Mouse (Mus musculus) mouse trophoblast stem cell (cell line): ENCODE data around the gene Ablim2.

Experiments used
- in situ Hi-C, 2 experiments: fragments of 300-500 bp; cut with MseI, MboI; formaldehyde crosslinking; loops; 2 replicates in 1 of 2; 3 replicates in 1 of 2; pipeline ENCODE4 v1.15.1; 2025

Ablim2 gene

DNA sequence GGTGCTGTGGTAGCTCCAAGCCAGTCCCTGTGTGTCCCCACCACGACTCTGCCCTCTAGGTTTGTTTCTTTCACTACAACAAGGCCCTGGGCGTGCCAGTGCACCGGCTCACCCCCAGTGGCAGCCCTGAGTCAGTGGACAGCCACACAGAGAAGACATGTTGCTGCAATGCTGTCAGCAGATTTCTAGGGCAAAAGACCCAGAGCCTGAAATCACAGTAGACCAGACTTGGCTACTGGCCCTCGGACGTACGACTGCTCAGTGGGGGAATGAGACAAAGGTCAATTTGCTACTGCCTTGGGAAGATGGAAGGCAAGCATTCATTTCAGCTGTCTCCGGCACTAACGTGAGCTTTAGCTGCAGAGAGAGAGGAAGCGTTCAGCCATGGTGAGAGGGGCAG, 124.7 kb downstream of the Ablim2 start:
- in situ Hi-C loops = loop anchor here in 1 of 2 experiments (5.0 kb wide), 1 partner anchor 90 kb away; no protein-coding TSS in a partner anchor

GRCm38 (mm10) chr5:35884262-35884661, 126.6 kb downstream of the Ablim2 start:
- in situ Hi-C loops = loop anchor here in 1 of 2 experiments (5.0 kb wide), 1 partner anchor 88 kb away; no protein-coding TSS in a partner anchor

DNA sequence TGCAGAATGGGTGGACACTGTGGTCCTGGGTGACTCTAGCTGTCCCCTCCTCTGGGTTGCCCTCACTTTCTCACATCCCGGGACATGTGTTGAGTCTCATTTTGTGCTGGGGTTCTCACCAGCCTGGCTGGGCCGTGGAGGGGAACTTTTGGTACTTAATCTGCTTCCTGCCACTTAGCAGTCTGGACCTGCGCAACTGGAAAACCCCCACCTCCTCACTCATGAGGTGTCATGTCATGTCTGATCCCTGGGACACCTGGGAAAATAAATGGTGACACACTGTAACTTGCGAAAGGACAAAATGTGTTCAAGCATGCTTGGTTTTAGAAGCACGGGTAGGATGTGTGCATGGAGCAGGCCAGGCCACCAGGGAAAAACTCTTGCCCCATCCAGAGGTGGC, 127.0 kb downstream of the Ablim2 start:
- in situ Hi-C loops = loop anchor here (5.0 kb wide), 2 partner anchors 88 to 93 kb away; no protein-coding TSS in a partner anchor

DNA sequence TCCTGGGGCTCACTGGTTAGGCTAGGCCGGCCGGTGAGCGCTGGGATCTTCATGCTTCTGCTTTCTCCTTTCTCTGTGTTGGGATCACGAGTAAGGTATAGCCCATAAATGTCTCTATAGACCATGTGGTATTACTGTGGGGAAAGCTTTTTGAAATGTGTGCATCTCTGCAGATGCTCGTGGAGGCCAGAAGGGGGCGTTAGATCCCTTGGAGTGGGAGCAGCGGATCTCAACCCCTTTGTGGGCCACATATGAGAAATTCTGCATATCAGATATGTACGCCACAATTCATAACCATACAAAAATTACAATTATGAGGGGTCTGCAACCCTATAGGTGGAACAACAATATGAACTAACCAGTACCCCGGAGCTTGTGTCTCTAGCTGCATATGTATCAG, 131.3 kb downstream of the Ablim2 start:
- in situ Hi-C loops = loop anchor here in 1 of 2 experiments (5.0 kb wide), 1 partner anchor 88 kb away; no protein-coding TSS in a partner anchor

GRCm38 (mm10) chr5:35889641-35890040, 132.0 kb downstream of the Ablim2 start:
- in situ Hi-C loops = loop anchor here in 1 of 2 experiments (5.0 kb wide), 1 partner anchor 88 kb away; no protein-coding TSS in a partner anchor

DNA sequence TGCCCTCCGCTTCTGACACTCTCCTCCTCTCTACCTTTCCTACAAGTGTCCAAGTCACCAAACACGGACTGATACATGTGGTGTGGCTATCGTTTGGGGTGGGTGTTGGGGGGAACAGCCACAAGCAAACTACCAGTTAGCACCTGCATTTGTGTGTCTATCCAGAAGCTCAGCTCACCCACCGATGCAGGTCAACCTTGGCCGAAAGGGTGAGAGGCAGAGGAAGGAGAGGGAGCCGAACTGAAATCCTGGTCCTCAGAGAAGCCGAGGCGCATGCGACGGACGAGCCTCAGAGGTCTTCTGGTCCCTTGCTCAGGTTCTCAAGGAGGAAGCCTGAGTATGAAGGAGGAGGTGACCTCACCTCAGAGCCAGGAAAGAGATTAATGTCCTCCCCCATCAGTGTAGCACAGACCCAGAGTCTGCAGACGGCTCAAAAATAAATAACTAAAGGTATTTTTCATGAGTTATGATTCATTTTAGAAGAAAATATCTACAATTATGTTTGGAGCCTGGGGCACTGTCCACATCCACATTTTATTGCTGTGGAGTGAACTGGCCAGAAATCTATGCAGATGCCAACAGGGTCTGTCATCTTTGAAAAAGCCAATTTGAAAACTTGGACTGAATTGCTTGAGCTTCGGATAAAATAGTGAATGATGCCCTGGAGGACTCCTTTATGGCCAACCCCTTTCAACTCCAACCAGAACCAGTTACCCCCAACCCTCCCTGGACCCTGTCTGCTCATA, 133.5 kb downstream of the Ablim2 start:
- in situ Hi-C loops = no loop called here

GRCm38 (mm10) chr5:35892363-35892762, 134.7 kb downstream of the Ablim2 start:
- in situ Hi-C loops = no loop called here

GRCm38 (mm10) chr5:35893093-35893804, 135.6 kb downstream of the Ablim2 start, which contains the start of gene Afap1:
Gene Afap1, plus strand, starts transcription at chr5:35893319.
- in situ Hi-C loops = no loop called here

DNA sequence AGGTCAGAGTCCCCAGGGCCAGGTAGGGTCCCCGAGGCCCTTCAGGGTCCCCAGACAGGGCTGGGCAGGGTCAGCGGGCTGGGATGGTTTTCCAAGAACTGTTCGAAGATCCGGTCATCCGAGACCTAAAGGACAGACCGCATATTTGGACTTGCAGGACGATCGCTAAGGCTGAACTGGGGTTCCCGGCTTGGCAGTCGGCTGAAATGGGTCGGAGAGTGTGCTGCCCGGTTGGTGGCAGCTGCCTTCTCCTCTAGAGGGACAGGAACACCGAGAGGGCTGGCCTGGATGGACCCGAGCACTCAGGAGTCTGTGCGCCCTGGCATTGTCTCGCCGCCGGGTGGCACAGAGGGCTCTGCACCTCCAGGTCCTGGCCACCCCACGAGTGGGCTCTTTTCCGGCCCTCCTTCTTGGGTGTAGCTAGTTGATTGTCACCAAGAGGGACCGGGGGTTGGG, 136.2 kb downstream of the Ablim2 start:
- in situ Hi-C loops = no loop called here

DNA sequence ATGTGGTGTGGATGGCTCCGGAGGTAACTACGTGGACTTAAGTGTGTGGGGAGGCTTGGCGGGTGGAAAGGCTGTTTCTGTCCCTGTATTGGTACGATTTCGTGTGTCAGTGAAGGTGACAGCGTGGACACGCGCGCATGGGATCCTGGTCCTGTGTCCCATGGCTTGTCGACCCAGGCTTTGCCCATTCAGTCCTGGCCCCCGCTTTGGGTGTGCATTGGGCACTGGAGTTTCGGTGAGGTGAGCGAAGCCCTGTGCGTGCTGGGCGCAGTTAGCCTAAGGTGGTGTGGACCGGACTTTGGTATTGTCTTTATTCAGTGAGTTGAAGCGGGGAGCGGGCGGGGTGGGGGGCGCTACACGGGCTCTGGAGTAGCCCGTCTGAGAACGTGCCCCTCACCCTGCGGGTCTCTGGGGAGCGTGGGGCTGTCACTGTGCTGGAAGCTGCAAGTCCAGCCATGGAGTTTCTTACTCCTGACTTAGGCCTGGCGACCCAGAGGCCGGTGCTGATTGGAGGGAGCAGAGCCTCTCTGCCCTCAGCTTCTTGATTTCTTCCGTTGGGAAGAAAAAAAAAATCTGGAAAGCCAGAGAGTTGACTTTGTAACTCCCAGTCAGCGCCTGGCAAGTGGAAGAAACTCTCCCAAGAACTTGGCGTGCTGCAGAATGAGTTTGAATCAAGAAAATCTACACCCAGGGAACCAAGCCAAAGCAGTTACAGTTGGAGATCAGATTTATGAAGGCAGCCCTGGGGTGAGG, 136.8 kb downstream of the Ablim2 start:
- in situ Hi-C loops = no loop called here

DNA sequence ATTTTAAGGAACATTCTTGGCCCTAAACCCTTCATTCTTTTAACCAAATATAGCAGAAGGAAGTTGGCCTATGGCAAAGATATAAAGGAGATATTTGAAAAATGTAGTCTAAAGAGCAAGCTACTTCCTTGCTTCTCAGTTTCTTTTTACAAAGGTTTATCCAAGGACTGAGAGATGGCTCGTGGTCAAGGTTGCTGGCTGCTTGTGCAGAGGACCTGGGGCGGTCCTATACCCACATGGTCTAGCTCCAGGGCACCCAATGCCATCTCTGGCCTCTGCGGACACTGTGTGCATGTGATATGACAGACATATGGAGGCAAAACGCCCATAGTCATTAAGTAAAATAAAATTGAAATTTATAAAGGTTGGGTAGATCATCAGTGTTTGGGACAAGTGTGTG, 138.2 kb downstream of the Ablim2 start:
- in situ Hi-C loops = no loop called here

DNA sequence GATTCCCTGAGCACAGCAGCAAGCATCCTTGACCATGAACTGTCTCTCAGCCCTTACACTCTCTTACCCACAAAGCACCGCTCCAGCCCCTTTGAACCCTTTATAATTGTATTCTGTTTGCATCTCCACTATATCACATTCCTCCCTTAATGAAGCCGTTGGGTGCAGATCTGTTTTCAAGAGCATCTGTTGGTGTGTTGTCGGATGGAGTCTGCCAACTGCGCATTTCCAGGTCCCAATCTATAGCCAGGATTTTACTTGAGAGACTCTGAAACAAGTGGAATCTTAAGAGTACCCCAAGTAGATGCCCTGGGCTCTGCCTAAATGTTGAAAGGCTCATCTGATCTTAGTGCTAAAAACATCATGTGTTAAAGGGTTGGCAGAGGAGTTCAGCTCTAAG, 138.9 kb downstream of the Ablim2 start:
- in situ Hi-C loops = no loop called here

GRCm38 (mm10) chr5:35897147-35897546, 139.5 kb downstream of the Ablim2 start:
- in situ Hi-C loops = no loop called here

GRCm38 (mm10) chr5:35898114-35898513, 140.4 kb downstream of the Ablim2 start:
- in situ Hi-C loops = no loop called here

DNA sequence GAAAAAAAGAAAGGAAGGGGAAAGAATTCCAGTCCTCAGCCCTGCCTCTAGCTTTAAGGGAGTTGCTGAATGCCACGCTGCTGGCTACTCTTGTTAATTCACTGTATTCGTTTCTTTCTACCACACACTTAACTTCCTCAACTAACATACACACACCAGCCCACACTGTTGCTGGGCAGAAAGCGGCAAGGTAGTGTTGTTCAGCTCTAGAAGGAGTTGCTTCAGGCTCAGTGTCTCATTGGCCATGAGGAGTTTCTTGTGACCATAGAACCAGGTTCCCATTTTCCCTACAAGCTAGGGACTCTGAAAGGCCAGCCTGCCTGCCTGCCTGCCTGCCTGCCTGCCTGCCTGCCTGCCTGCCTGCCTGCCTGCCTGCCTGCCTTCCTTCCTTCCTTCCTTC, 141.3 kb downstream of the Ablim2 start:
- in situ Hi-C loops = no loop called here

DNA sequence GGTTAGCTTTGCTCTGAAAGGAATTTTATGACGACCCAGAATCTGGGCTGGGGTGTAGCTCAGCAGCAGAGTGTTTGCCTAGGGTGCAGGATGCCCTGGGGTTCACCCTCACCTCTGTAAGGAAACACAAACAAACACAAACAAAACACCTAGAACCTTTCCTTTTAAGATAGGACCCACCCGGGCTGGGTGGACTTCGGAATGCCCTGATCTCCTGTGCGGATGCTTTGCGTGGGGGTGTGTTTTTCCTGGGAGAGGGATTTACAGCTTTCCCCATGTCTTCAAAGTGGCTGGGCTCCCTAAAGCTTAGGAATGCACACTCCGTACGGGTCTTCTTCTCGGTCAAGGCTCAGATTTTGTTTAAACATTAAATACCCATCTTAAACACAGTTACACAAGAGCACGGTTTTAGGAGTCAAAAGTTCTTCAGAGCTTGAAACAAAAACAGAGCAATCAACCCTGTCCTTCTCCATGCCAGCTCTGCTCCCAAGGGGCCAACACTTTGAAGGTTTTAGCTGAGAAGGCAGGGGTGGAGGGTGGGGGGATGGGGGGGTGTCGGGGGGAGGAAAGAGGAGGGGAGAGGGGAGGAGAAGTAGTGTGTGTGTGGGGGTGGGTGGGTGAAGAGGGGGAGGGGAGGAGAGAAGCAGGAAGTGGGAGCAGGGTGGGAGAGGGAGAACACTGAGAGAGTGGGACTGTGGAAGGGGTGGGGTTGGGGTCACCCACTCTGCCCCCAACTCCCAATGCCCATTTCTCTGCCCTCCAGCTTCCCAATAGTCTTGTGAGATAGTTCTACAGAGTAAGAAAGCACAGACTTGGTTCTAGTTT, 142.9 kb downstream of the Ablim2 start:
- in situ Hi-C loops = no loop called here

- in situ Hi-C loops = no loop called here
Measured at GRCm38 (mm10) chr5:35901226-35901809, 143.6 kb downstream of the Ablim2 start.

DNA sequence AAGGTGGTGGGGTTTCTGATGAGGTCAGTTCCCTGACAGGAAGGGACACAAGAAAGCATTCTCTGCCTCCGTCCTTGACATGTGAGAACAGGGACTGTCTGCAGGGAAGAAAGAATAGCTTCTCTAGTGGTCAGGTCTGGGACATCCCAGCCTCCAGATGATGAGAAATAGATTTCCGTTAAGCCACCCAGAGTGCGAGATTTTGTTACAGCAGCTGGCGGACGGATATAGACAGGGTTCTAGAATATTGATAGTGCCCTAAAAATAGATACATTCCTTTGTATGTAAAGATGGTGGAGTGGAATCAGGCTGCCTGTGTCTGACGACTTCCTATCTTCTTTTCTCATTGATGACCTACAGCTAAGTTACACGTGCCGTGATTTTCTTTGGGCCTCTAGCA, 145.8 kb downstream of the Ablim2 start:
- in situ Hi-C loops = no loop called here

- in situ Hi-C loops = no loop called here
Measured at GRCm38 (mm10) chr5:35905283-35905682, 147.6 kb downstream of the Ablim2 start.

GRCm38 (mm10) chr5:35907090-35907489, 149.4 kb downstream of the Ablim2 start:
- in situ Hi-C loops = no loop called here
